In the genomic region with DNA sequence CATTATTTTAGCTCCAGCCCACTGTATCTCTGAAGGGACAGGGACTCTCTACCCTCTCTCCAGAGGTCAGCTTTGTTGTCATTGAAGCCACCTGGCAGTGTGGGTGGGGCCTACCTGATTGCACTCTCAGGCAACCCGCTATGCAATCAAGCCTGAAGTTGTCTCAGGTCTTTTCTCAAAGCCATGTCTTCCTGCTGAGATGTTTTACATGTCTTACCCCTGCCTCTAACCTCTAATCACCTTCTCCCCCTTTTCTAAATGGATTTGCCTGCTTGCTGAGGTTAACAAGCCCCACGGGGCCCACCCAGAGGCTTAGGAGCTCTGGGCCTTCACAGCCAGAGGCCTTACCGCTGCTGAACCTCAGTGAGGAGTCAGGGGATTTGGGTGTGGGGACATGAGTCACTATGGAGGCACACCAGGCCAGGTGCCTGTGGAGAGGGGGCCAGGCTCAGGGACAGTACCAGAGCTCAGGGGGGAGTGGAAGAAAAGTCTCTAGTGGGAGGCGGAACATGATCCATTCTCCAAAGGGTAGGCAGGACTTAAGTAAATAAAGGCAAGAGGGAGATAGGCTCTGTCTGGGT, we compare ENCODE assay signal across 19 mouse cellular contexts. TPM values are rescaled to one million over a fixed set of nuclear protein-coding genes. Genes with fewer than 3 reads are reported as not detected.
DNase-seq lines count a peak whose midpoint lies in the region; ATAC-seq and TF ChIP-seq lines count a peak whose summit lies in the region.
"Had no signal": no experiment of that assay in that cellular context is flagged by ENCODE, and none has a peak within 500 bp of the region (broad histone marks: within the 10 kb centered on the region; RNA-seq: fewer than 3 reads in every experiment).

No protein-coding gene starts in this region.

- H3K4me1 ChIP-seq in heart, postnatal 0 days (ENCODE audit: control insufficient read depth, insufficient read depth): peaks cover 19% of the 10 kb centered on the region
- peaks cover 52% of the 10 kb centered on the region for H3K4me1 ChIP-seq in limb, embryonic 13.5 days
- H3K4me1 ChIP-seq in limb, embryonic 10.5 days: peaks cover 39% of the 10 kb centered on the region

- no peaks in the 10 kb centered on the region for H3K9me3 ChIP-seq in heart, postnatal 0 days (replicated peaks; ENCODE audit: control insufficient read depth, low read length)
- no peaks in the 10 kb centered on the region for H3K9me3 ChIP-seq in limb, embryonic 13.5 days
- no peaks in the 10 kb centered on the region for H3K9me3 ChIP-seq in limb, embryonic 10.5 days (replicated peaks)
- H3K9me3 ChIP-seq: forebrain, embryonic 12.5 days; heart, embryonic 13.5 days; kidney, embryonic 15.5 days; limb, embryonic 12.5 days; lung, embryonic 15.5 days; midbrain, embryonic 10.5 days had no signal

- 86% methylated on average over 4 of the region's 4 CpGs for WGBS in heart, postnatal 0 days
- WGBS in limb, embryonic 13.5 days: 71% methylated on average over 4 of the region's 4 CpGs
- WGBS in limb, embryonic 10.5 days: 74% methylated on average over 4 of the region's 4 CpGs
- 89% methylated on average over 4 of the region's 4 CpGs for WGBS in macrophage (ENCODE audit: missing documents)

- no peaks in the 10 kb centered on the region for H3K27me3 ChIP-seq in heart, postnatal 0 days (ENCODE audit: control insufficient read depth, insufficient read depth, low read length)
- no peaks in the 10 kb centered on the region for H3K27me3 ChIP-seq in limb, embryonic 13.5 days
- H3K27me3 ChIP-seq in limb, embryonic 10.5 days (ENCODE audit: low read depth, poor library complexity, severe bottlenecking): peaks cover 25% of the 10 kb centered on the region
- H3K27me3 ChIP-seq: lung, embryonic 15.5 days had no signal

- no peak overlapping the region for H3K9ac ChIP-seq in heart, postnatal 0 days (replicated peaks; ENCODE audit: low read depth, low read length)
- 0 out of 2 replicates have a peak overlapping the region, but pooled peaks have one; percentile 0 for H3K9ac ChIP-seq in limb, embryonic 13.5 days
- H3K9ac ChIP-seq: forebrain, embryonic 12.5 days; kidney, embryonic 15.5 days; limb, embryonic 12.5 days; liver, embryonic 14.5 days; lung, embryonic 15.5 days had no signal

- no peak for ATAC-seq in heart, postnatal 0 days (ENCODE audit: insufficient read depth, low read depth)
- no peak for ATAC-seq in limb, embryonic 13.5 days (ENCODE audit: low FRiP score, low read depth)

- no peak for TF ChIP-seq EP300 in heart, postnatal 0 days (IDR thresholded peaks at IDR 0.05; ENCODE audit: low read depth)

- intact Hi-C loops in heart, postnatal 36 days (cut with DNase I): loop anchor here (5.0 kb wide), 2 partner anchors 35 to 315 kb away; a partner anchor contains a TSS

- H3K79me2 ChIP-seq in macrophage (ENCODE audit: inconsistent target): peaks cover 98% of the 10 kb centered on the region

- TF ChIP-seq CTCF in heart, postnatal 0 days (IDR thresholded peaks at IDR 0.05; ENCODE audit: low read depth): no peak

- DNase-seq in heart, postnatal 0 days (ENCODE audit: low spot score): no peak
- no peak for DNase-seq in heart, postnatal 36 days
- DNase-seq in limb, embryonic 10.5 days (ENCODE audit: low spot score): no peak
- peak; percentile 52 for DNase-seq in ZHBTc4 (ENCODE audit: low read depth, low spot score)
- no peak for DNase-seq in urinary bladder, postnatal 14 days (ENCODE audit: low spot score)
- DNase-seq: cerebellum, adult 11-12 months; cerebellum, postnatal 10 days; right cerebral cortex, postnatal 4 days; thymus, adult 2 months; thymus, postnatal 4 days had no signal

- no peak overlapping the region for H3K4me2 ChIP-seq in heart, postnatal 0 days (ENCODE audit: low read depth, low read length)
- H3K4me2 ChIP-seq in limb, embryonic 13.5 days (replicated peaks): 0 out of 2 replicates have a peak overlapping the region, but pooled peaks have one; percentile 49
- H3K4me2 ChIP-seq: forebrain, embryonic 12.5 days; heart, embryonic 13.5 days; kidney, embryonic 15.5 days; limb, embryonic 12.5 days; lung, embryonic 15.5 days had no signal

- H3K27ac ChIP-seq in heart, postnatal 0 days (ENCODE audit: low read depth): peak overlapping the region; percentile 87
- H3K27ac ChIP-seq in limb, embryonic 13.5 days: no peak overlapping the region
- H3K27ac ChIP-seq in limb, embryonic 10.5 days: no peak overlapping the region
- H3K27ac ChIP-seq in macrophage: peak overlapping the region; percentile 96
- H3K27ac ChIP-seq: forebrain, embryonic 12.5 days; kidney, embryonic 15.5 days; limb, embryonic 12.5 days; liver, embryonic 14.5 days; midbrain, embryonic 10.5 days had no signal

- H3K36me3 ChIP-seq in heart, postnatal 0 days (replicated peaks; ENCODE audit: control insufficient read depth, insufficient read depth, low read length): peaks cover 60% of the 10 kb centered on the region
- H3K36me3 ChIP-seq in limb, embryonic 13.5 days: peaks cover 59% of the 10 kb centered on the region
- no peaks in the 10 kb centered on the region; the same call in 1 of the 2 replicates for H3K36me3 ChIP-seq in limb, embryonic 10.5 days
- H3K36me3 ChIP-seq in macrophage (ENCODE audit: inconsistent target): peaks cover 66% of the 10 kb centered on the region
- H3K36me3 ChIP-seq: forebrain, embryonic 12.5 days; midbrain, embryonic 10.5 days had no signal

- no peak overlapping the region for H3K4me3 ChIP-seq in heart, postnatal 0 days (ENCODE audit: low read depth, low read length)
- no peak overlapping the region for H3K4me3 ChIP-seq in limb, embryonic 13.5 days
- H3K4me3 ChIP-seq in limb, embryonic 10.5 days: no peak overlapping the region
- H3K4me3 ChIP-seq in macrophage (ENCODE audit: inconsistent target): no peak overlapping the region
- H3K4me3 ChIP-seq: forebrain, embryonic 12.5 days; heart, embryonic 13.5 days; kidney, embryonic 15.5 days; limb, embryonic 12.5 days; lung, embryonic 15.5 days; midbrain, embryonic 10.5 days had no signal

RNA-seq across cellular contexts. Expression of a gene that starts 8.1 kb away (rescaled TPM):
- total RNA-seq in heart, postnatal 0 days (2014; rRNA removed; ENCODE audit: low replicate concordance): 94.4 and 128 TPM in 2 replicates
- 62.1 and 63.3 TPM in 2 replicates for polyA plus RNA-seq in heart, postnatal 0 days (2015; fragmentation: Nextera tagmentation; extraction: Ambion mirVana)
- total RNA-seq in heart, postnatal 36 days (2021): 10 to 100 TPM; 51.5 to 55.6 TPM
- polyA plus RNA-seq in limb, embryonic 13.5 days (2015; fragmentation: Nextera tagmentation; extraction: Ambion mirVana): 164 and 191 TPM in 2 replicates
- 27.7 and 29.8 TPM in 2 replicates for polyA plus RNA-seq in limb, embryonic 10.5 days (2016; fragmentation: Nextera tagmentation; extraction: Ambion mirVana)
- total RNA-seq in macrophage (2018; cell fraction: chromatin; rRNA removed): 100 to 1,000 TPM in 14 of 26 experiments, 10 to 100 TPM in 12; 22.6 to 353 (median 103) TPM
- total RNA-seq in macrophage (2018; cell fraction: cytosol; rRNA removed): 100 to 1,000 TPM; 151 to 861 (median 432) TPM
- total RNA-seq in macrophage (2018; cell fraction: nucleus; rRNA removed): 100 to 1,000 TPM; 123 to 812 (median 316) TPM
- 533 to 609 TPM (median 558 TPM) in 3 replicates for polyA plus RNA-seq in macrophage (2018)

Comparison
In these comparisons a context has a peak if more than half of its experiments do, and no peak if none do; other contexts are left out.
1. H3K27ac ChIP-seq: peak in heart, postnatal 0 days (single experiment) and macrophage (single experiment); none in limb, embryonic 13.5 days (single experiment) and limb, embryonic 10.5 days (single experiment).